Mouse (Mus musculus) lung, postnatal 0 days (tissue): Measurements from ENCODE around the gene Plekhb1.
A peak's percentile ranks its signal among the peaks of the same experiment; 100 is the strongest.

ENCODE experiments used
- CTCF ChIP-seq: IDR thresholded peaks from 2 replicates; pipeline ENCODE4 v1.5.1; 2016; ENCODE audit warnings: antibody characterized with exemption, mild to moderate bottlenecking
- EP300 ChIP-seq: IDR thresholded peaks from 2 replicates; pipeline ENCODE4 v1.6.1; 2016; ENCODE audit warnings: antibody characterized with exemption, mild to moderate bottlenecking, control low read depth

DNA sequence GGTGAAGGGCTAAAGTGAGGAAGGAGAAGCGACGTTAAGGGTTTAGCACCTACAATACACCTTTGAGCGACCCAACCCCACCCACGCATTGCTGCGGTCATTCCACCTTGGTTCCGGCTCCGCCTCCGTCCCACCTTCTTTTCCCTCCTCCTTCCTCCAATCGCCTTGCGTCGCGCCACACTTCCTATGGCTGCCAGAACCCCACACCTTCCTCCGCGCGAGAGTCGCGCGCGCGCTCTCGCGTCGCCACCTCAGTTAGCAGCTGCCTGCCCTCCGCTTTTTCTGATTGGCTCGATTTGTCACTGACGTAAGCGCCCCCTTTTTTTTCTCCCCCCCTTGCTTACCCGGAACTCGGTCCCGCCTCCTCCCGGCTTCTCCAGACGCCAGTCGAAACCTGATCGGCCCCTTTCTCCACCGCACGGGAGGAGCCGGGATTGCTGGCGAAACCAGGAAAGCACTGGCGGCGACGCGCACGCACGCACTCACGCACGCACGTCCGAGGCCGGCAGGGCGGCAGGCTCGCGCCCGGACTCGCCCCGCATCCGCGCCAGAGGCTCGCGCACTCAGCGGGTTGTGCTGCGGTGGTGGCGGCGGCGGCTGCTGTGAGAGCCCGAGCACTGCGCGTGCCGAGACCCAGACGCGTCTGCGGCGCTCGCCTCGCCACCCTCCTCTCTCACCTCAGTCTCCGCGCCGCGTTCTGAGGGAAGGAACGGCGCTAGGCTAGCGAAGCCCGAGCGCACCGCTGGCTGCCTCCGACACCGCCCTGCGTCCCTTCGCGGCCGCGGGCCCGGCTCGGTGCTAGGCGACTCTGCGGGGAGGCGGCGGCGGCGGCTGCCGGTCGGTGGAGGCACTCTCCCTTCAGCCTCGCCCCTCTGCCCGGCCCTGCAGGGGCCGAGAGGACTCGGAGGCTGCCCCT, 54.7 kb downstream of the Plekhb1 start, which contains the start of gene Rab6a:
- TF ChIP-seq CTCF (peak; percentile 56), EP300 (peak; percentile 65)
